Mouse (Mus musculus) lung, postnatal 36 days (tissue): ENCODE measurements at regions not wholly inside any gene's neighbourhood (a gene's known extent, or its start where the extent isn't known, plus 50 kb on each side); places are given as distances from the start of the nearest gene placed in this dataset.
A peak's percentile ranks its signal among the peaks of the same experiment; 100 is the strongest.

Experiments
- DNase-seq: peaks from one replicate; pipeline ENCODE4 v3.0.0; 2022; ENCODE audit warnings: mixed read lengths

DNA sequence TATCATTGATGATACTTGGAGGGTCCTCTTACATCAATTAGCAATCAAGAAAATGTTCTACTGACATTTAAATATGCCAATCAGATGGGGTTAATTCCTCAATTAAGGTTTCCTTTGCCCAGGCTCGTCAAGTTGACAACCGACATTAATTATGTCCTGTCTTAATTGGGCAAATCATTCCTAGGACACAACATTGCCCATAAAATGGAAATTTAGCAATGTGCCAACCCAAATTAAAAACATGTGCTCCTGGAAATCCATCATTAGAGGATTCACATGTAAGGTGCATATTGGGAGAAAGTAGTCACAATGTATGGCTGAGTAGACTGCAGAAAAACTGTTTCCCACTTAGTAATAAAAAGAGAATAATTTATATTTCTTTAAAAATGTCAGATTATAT lies 483.6 kb upstream of the B430305J03Rik start:
- no peak for DNase-seq

DNA sequence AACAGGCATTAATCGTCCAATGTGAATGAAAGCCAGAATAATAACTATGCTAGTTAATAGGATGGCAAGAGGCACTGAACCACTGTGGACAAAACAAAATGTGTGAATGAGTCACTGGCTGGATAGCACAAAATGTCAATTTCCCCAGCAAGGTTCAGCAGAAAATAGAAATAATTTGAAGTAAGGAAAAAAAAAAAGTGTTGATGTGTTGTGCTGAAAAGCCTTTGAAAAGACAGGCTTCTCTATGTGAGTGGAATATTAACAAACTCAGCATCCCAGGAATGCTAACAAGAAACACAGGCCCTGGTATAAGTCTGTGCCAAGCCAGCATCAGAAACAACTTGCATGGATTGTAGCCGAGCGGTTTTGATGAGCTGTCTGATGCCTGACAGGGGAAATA lies 481.0 kb upstream of the B430305J03Rik start:
- DNase-seq = no peak

DNA sequence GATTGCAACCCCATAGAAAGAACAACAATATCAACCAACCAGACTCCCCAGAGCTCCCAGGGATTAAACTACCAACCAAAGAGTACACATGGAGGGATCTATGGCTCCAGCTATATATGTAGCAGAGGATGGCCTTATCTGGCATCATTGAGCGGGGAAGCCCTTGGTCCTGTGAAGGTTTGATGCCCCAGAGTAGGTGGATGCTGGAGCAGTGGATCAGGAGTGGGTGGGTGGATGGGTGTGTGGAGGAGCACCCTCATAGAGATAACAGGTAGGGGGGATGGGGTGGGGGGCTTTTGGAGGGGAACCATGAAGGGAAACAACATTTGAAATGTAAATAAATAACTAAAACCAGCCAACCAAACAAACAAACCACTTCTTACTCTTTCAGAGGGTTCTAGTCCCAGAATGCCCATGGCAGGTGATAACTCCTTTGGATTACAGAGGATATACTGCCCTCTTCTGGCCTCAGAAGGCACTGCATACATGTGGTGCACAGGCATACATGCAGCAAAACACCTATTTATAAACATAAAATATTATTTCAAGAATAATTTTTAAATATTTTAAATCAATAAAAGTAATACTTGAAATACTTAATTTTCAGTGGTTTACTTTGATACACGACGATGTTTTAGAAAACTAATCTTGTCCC lies 473.7 kb upstream of the B430305J03Rik start:
- peak; percentile 39 for DNase-seq

DNA sequence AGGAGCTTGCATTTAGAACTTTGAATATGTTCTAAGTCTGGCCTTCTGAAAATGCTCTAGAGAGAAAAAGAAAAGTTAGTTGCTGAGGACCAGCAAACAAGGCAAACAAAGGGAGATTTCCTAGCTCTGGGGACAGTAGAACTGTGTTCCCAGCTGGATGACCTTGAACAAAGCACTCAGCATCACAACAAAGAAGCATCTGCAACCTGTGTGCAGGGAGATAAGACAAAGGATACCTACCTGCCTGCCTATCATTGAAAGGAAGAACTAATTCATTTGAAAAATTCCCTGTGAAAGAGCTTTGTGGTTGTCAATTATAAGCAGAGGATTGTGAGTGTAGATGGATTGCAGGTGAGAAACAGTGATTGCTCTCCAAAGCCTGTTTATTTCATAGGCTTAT lies 451.1 kb upstream of the B430305J03Rik start:
- DNase-seq = no peak

DNA sequence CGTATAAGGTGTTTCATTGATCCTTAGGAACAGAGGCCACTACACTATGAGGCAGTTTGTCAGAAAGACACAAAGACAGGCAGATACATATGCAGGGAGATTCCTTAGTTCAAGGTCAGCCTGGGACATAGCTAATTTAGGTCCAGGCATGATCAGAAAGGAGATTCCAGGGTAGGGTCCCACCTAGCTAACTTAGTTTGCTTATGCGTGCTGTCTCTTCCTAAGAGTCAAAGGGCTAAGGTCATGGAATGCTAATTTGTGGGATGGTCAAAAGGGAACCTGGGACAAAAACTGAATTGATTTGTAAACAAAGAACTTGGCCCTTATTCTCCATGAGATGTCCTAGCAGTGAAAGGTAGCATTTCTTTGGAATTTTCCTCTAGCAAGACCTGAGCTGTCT lies 430.3 kb upstream of the B430305J03Rik start:
- DNase-seq = no peak

DNA sequence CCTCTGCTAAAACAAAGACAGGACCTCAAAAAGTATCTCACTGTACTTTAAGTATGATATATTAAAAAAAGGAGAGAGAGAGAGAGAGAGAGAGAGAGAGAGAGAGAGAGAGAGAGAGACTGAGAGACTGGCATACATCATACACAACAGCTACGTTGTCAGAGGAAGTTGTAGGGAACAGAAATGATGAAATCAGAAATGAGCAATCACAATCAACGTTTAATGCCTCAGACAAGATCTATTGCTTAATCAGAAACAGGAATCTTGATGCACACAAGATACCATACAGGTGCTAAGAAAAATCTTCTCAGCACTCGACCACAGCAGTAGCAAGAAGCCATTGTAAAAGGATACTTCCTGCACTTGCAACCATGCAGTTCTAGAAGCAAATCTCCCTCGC lies 424.9 kb upstream of the B430305J03Rik start:
- no peak for DNase-seq
